Mouse (Mus musculus): Measurements from ENCODE around the gene Atp6v1fnb.

Atp6v1fnb gene

DNA sequence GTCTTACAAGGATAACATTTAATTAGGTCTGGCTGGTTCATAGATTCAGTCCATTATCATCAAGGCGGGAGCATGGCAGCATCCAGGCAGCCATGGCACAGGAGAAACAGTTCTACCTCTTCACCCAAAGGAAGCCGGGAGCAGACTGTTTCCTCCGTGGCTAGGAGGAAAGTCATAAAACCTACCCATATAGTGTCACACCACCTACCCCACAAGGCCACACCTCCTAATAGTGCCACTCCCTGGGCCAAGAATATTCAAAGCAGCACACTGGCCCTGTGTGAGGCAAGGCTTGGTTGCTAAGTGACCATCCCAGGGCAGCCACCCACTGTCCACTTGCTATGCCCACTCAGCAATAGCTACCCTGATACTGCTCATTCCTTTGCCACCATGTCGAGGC is at the start of gene Atp6v1fnb:
Gene Atp6v1fnb (plus strand): TSS at position 301 of the 400 bp plus-strand sequence.
- DNase-seq (ENCODE audit: low spot score in 2 of 2), result no peak

DNA sequence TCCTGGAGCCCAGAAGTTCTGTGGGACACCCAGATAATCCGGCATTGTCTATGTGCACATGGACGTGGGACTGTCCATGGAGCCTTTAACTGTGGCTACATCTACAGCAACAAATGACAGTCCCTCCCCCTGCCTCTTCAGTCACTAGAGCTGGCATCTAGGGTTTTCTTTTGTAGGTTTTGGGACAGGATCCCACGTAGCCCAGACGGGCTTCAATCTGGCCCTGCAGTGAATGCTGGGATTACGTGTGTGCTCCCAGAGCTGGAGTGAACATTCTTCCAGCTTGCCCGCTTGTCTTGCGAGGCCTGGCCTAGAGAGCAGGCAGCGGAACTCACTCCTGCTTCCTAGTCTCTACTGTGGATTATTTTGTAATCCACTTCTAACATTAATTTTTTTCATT is 46.1 kb upstream of the Atp6v1fnb start:
- DNase-seq (ENCODE audit: low spot score in 2 of 2), result no peak

DNA sequence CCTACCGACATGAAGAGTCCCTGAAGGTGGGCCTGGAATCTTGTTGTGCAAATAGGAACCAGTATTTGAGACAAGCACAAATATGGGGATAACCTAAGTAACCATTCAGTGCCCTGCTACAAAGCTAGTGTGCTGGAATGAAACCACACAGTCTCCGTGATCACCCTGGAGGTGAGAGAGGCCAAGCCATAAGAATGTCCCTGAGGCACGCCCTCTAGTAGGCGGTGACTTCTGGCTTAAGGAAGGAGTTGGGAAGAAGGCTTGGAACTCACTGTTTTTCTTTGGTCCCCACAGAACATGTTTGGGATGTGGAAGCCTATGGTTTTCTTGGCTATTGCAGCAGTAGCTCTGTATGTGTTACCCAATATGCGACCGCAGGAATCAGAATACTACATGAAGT is 44.9 kb upstream of the Atp6v1fnb start:
- DNase-seq (ENCODE audit: low spot score in 2 of 2), result no peak

- DNase-seq (ENCODE audit: low spot score in 2 of 2), result no peak
Observed at GRCm38 (mm10) chr6:29428171-29428570, 43.1 kb upstream of the Atp6v1fnb start.

- no peak for DNase-seq (ENCODE audit: low spot score in 2 of 2)
Observed at GRCm38 (mm10) chr6:29430681-29431420, 40.4 kb upstream of the Atp6v1fnb start.

- no peak for DNase-seq (ENCODE audit: low spot score in 2 of 2)
Observed at GRCm38 (mm10) chr6:29431473-29431872, 39.8 kb upstream of the Atp6v1fnb start.

DNA sequence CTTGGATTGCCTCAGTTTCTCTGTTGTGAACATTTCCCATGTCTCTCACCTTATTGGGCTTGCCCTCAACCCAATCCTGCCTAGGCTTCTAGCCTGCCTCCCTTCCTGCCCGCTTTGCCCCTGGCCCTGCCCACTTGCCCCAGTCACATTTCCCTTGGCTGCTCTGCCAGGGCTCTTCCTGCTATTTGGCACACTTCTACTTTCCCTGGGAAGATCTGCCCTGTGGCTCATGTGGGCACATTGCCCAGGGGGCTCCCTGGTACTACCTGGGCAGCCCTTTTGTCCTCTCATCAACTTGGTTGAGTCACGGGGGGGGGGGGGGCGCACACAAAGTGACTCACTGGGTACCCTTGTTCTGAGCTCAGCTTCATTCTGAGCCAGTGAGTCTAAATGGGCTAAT is 39.1 kb upstream of the Atp6v1fnb start:
- DNase-seq (ENCODE audit: low spot score in 2 of 2), result no peak

GRCm38 (mm10) chr6:29432676-29433037 is 38.6 kb upstream of the Atp6v1fnb start:
- DNase-seq (ENCODE audit: low spot score in 2 of 2), result no peak

- no peak for DNase-seq (ENCODE audit: low spot score in 2 of 2)
Observed at GRCm38 (mm10) chr6:29433038-29433803, 38.0 kb upstream of the Atp6v1fnb start, which contains the start of gene Flnc. TSS of gene Flnc (plus strand) at chr6:29433256.

DNA sequence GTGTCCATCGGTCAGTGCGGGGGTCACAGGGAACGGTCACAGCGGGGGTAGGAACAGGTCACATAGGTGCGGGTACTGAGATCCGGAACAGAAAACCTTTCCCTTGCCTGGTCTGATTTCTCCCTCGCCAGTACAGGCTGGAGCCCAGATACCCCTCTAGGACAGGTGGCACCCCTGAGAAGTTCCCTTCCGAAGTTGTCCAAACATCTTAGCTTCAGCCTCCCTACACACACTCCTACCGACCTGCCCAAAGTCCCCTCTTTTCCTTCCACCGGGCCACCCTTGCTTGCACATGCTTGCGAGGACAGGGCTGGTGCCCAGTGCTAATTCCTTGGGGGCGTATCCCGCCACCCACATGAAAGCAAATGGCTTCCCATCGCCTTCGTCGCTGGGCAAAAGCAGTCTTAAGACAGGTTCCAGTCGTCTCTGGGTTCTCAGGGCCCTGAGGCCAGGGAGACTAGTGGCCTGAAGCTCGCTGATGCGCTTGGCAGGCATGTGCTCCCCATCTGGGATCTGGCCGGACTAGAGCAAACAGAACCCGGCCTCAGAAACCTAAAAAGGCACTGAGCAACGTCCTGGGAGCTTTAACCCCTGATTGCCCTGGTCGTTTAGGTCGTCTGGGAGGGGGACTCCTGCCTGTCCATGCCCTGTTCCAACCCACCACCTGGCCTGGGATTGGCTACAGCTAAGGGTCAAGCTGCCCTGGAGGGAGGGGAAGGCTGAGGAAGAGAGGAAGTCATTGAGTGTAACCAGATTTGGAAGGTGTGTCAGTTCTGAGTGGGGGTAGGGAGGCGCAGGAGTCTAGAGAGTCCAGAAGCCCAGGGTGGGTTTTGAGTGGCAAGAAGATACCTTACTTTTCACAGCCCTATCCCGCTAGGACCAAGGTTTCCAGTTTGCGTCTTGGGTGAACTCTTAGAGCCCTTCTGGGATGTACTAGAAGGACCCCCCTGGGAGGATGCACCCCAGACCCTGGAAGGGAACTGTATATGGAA is 37.1 kb upstream of the Atp6v1fnb start:
- DNase-seq (ENCODE audit: low spot score in 2 of 2), result peak in 1 of 2 experiments; percentile 47

GRCm38 (mm10) chr6:29434911-29435691 is 36.1 kb upstream of the Atp6v1fnb start:
- DNase-seq (ENCODE audit: low spot score in 2 of 2), result no peak

- DNase-seq (ENCODE audit: low spot score in 2 of 2), result no peak
Observed at GRCm38 (mm10) chr6:29435940-29436451, 35.2 kb upstream of the Atp6v1fnb start.

DNA sequence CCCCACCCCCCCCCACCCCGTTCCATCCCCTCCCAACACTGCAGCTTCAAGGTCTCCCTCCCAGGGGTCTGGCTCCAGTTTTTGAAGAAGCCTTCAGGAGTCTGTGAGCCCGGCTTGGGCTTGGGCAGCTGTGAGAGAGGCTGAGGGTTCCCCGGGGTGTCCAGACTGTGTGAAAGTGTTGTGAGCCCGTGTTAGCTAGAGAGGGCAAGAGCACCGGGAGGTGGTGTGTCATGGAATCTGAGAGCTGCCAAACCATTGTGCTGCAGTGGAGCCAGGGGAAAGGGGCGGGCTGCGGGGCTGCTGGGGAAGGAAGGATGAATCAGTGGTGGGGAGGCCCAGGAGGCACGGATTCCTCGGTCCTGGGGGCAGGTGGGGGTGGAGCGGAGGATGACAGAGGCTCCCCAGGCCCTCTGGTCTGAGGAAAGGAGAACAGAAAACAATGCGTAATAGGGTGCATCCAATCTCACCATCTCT is 34.7 kb upstream of the Atp6v1fnb start:
- peak in 1 of 2 experiments; percentile 44 for DNase-seq (ENCODE audit: low spot score in 2 of 2)

GRCm38 (mm10) chr6:29439251-29439650 is 32.0 kb upstream of the Atp6v1fnb start:
- DNase-seq (ENCODE audit: low spot score in 2 of 2), result no peak

- no peak for DNase-seq (ENCODE audit: low spot score in 2 of 2)
Observed at GRCm38 (mm10) chr6:29439789-29440188, 31.4 kb upstream of the Atp6v1fnb start.

- DNase-seq (ENCODE audit: low spot score in 2 of 2), result no peak
Observed at GRCm38 (mm10) chr6:29444773-29445172, 26.5 kb upstream of the Atp6v1fnb start.

GRCm38 (mm10) chr6:29445354-29445753 is 25.9 kb upstream of the Atp6v1fnb start:
- DNase-seq (ENCODE audit: low spot score in 2 of 2), result no peak

DNA sequence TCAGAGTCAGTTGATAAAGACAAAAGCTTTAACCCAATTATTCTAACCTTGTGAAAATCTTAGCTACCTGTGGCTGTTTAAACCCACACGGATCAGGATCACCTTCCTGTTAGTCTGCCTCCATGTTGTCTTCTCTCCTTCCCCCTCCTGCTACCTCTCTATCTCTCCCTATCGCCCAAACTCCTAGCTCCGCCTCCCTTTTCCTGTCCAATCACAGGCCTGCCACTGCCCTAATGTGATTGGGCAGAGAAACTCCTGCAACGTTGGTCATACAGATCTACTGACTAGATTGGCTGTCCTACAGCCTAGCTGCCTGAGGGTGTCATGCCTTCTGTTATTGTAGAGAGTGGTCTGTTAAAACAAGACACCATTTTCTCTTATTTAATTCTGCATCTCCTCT is 21.4 kb upstream of the Atp6v1fnb start:
- no peak for DNase-seq (ENCODE audit: low spot score in 2 of 2)

GRCm38 (mm10) chr6:29450667-29451066 is 20.6 kb upstream of the Atp6v1fnb start:
- DNase-seq (ENCODE audit: low spot score in 2 of 2), result no peak

DNA sequence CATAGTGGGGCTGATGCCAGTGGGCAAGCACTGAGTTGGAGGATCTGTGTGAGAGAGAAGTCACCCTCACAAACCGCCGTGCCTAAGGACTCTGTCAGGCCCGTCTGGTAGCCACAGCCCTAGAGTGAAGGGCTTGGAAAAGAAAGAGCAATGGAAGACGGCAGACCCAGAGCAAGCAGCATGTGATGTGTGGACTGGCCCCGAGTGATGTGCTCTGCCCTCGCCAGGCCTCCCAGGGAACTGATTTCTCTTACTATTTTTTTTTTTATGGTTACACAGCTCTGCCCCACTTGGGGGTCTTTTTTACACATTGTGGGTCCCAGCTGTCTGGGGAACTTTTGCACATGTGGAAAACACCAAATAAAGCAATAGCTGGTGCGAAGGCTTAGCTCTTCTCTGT is 9.7 kb upstream of the Atp6v1fnb start:
- DNase-seq (ENCODE audit: low spot score in 2 of 2), result no peak

DNA sequence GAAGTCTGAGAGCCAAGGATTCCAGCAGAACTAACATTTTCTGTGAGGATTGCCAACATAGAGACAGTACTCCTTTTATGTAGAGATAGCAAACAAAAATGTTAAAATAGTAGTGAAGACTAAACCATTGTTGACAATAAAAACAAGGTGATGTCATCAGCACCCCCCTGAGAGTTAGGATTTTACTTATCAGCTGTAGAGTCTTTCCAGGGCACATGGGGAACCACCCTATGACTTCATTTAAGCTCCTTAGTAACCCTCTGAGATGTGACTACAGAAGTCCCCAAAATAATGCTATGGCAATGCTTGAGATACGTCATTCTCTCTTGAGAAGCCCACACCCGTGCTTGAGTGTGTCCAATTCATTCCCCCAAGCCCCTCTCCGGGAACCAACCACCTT is 7.8 kb upstream of the Atp6v1fnb start:
- no peak for DNase-seq (ENCODE audit: low spot score in 2 of 2)
